Mouse (Mus musculus) left cerebral cortex, postnatal 14 days (tissue): ENCODE measurements around the gene Arrdc2. TPM values are rescaled to one million over a fixed set of nuclear protein-coding genes. Genes with fewer than 3 reads are reported as not detected.

Source experiments
- DNase-seq, 2 experiments: peaks; one replicate each; pipeline ENCODE4 v3.0.0; 2021 to 2022; ENCODE audit warnings: low spot score in 2 of 2, mixed read lengths in 1 of 2
- intact Hi-C: fragments of 180-260 bp; cut with DNase I; formaldehyde crosslinking; loops from one replicate; pipeline ENCODE4 v1.15.1; 2025
- microRNA-seq, 2 experiments: library from miRNA; unstranded; fragments of <30 nt; microRNA quantifications; one replicate each; pipeline ENCODE4 v1.2.0; 2022
- total RNA-seq, 2 experiments: library from RNA; stranded (reverse); gene quantifications; 2 replicates each; pipeline ENCODE4 v1.2.3; 2021

The Arrdc2 gene
- total RNA-seq, 2 experiments from 2014 or later: 10.2 to 17.2 TPM

DNA sequence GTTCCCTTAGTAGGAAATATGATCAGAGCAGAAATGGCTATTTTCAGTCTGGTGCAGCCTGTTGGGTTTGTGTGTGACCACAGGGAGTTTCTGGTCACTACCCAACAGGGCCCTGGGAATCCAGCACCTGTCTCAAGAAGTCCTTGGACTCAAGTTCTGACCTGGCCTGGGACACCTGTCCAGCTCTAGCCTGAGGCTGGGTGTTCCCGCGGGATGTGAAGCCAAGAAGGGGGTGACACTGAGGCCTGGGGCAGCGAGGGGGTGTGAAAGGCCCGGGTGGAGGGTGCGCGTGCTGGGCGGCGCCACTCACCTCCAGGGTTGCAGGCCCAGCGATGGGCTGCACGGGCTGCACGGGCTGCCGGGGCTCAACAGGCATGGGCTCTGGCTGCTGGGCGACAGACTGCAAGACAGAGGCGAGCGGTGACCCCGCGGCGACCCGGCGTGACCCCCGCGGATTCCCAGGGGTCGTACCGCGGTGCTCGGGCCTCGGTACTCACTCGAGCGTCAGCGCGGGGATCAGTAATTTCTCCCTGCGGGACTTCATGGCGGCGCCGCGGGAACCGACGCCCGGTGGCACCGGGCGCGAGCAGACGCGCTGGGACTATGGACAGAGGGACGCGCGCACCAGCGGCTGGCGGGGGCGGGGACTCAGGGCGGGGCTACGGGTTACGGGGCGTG lies 43.0 kb downstream of the Arrdc2 start:
- intact Hi-C loops: no loop called here
- DNase-seq: no peak

- no peak for DNase-seq
- intact Hi-C loops: no loop called here
Measured at GRCm38 (mm10) chr8:70795370-70795769, 44.1 kb downstream of the Arrdc2 start.

- DNase-seq: no peak
- intact Hi-C loops: no loop called here
Measured at GRCm38 (mm10) chr8:70794215-70794614, 45.3 kb downstream of the Arrdc2 start.

- intact Hi-C loops: no loop called here
- peak in 1 of 2 experiments; percentile 88 for DNase-seq
Measured at GRCm38 (mm10) chr8:70792700-70793099, 46.8 kb downstream of the Arrdc2 start.

DNA sequence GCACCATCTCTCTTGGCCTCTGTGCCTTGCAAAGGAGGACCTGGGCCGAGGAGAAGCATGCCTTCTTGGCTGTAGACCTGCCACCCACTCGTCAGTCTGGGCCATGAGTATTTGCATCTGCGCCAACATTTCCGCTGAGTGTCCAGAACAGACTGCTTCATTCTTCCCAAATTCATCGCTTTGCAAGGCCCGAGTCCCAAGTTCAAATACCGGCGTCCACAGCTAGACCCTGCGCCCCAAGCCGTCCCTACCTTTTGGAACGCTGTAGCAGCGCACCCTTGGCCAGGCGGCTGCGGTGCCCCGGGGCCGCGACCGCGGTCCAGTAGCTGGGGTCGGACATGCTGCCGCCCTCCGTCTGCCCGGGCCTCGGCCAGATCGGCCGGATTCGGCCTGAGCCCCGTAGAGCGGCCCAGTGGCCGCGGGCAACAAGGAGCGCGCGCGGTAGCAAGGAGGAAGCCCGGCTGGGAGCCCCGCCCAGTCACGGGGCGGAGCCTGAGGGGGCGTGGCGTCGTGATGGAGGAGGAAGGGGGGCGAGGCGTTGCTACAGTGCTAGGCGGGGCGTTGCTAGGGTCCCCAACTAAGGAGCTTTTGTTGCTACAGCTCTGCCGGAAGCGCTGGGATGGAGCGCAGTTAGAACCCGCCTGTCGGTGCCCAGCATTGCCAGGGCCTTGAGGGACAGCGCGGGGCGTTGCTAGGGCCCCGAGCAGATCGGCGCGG lies 47.4 kb downstream of the Arrdc2 start:
- intact Hi-C loops: no loop called here
- peak; percentile 97 to 98 for DNase-seq

DNA sequence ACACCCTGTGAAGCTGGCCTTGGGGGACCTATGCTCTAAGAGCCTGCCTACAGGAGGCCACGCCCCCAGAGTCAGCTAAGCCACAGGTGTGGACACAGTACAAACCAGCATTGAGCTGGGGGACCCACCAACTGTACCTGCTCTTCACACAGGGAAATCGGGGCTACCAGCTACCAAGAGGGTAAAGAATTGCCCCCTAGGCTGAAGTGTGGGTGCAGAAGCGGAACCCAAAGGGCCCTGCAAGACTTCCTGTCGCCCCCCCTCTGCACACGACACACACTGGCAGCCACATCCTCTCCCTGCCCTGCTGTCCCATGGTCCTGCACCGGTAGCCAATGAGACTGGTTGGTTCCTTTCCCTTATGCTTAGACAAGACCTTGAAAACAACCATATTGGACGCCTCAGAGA lies 48.2 kb downstream of the Arrdc2 start:
- intact Hi-C loops: no loop called here
- peak in 1 of 2 experiments; percentile 81 for DNase-seq

- peak in 1 of 2 experiments; percentile 61 for DNase-seq
- intact Hi-C loops: no loop called here
Measured at GRCm38 (mm10) chr8:70790846-70791245, 48.7 kb downstream of the Arrdc2 start.

- no peak for DNase-seq
- intact Hi-C loops: no loop called here
Measured at GRCm38 (mm10) chr8:70789046-70789445, 50.5 kb downstream of the Arrdc2 start.

GRCm38 (mm10) chr8:70787941-70788667 lies 51.4 kb downstream of the Arrdc2 start:
- intact Hi-C loops: no loop called here
- DNase-seq: no peak

- intact Hi-C loops: no loop called here
- DNase-seq: no peak
Measured at GRCm38 (mm10) chr8:70787051-70787445, 52.5 kb downstream of the Arrdc2 start.

DNA sequence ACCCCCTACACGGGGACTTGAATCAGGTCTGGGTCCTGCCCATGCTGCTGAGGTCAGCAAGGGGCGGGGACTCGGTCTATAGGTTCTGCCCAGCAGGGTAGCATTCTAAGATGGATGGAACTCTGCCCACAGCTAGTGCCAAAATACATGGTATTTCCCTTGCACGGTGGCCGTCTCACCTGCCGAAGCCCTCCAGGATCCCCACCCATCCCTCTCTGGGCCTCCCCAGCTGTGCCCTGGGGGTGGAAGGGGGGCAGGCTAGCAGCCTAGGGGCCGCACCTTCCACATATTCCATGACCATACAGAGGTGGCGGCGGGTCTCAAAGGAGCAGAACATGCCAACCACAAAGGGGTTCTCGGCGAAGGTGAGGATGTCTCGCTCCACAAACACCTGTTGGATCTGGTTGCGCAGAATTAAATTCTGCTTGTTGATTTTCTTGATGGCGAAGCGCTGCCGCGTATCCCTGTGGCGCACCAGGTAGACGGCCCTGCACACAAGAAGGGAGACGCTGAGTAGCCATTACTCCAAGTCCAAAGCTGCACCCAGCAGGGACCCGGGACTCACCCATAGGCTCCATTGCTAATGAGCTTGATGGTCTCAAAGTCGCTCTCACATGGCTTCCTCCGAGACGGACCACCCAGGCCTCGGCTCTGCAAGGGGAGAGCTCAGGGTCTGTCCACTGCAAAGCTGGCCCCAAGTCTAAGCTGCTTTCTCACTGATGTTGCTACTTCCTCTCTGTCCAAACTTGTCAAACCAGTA lies 53.0 kb downstream of the Arrdc2 start:
- DNase-seq: no peak
- intact Hi-C loops: no loop called here

Small RNA genes lying within 50 kb of the gene (microRNA-seq; reads per million reads assigned to microRNA genes)
- 5.7 to 6.3 reads per million in 2 experiments for gene Mir7240

Other genes with a start within 250 kb of the Arrdc2 start
- 10 to 100 TPM; 47.5 to 51.0 TPM for gene Isyna1, start 245.3 kb downstream of the Arrdc2 start, total RNA-seq
- 100 to 1,000 TPM; 270 to 302 TPM for gene Ssbp4, start 230.8 kb downstream of the Arrdc2 start, total RNA-seq
- gene Lrrc25, start 223.6 kb downstream of the Arrdc2 start, total RNA-seq: under 1 TPM; 0.90 to 0.97 TPM
- gene Gdf15, start 207.3 kb downstream of the Arrdc2 start, total RNA-seq: not detected
- gene Pgpep1, start 179.3 kb downstream of the Arrdc2 start, total RNA-seq: 10 to 100 TPM; 14.8 to 19.0 TPM
- 10 to 100 TPM; 64.3 to 69.7 TPM for gene Lsm4, start 166.5 kb downstream of the Arrdc2 start, total RNA-seq
- gene Jund, start 140.8 kb downstream of the Arrdc2 start, total RNA-seq: 100 to 1,000 TPM; 165 to 193 TPM
- gene Iqcn, start 136.3 kb downstream of the Arrdc2 start, total RNA-seq: under 1 TPM in 1 of 2 experiments, not detected in 1; 0.08 TPM
- not detected for gene Gm3336, start 121.2 kb downstream of the Arrdc2 start, total RNA-seq
- gene Pde4c, start 116.0 kb downstream of the Arrdc2 start, total RNA-seq: 1 to 10 TPM; 1.0 to 1.7 TPM
- gene Rab3a, start 85.0 kb downstream of the Arrdc2 start, total RNA-seq: 100 to 1,000 TPM; 926 to 947 TPM
- gene Mpv17l2, start 78.8 kb downstream of the Arrdc2 start, total RNA-seq: 10 to 100 TPM; 36.3 to 36.5 TPM
- 100 to 1,000 TPM; 162 to 174 TPM for gene Pik3r2, start 63.0 kb downstream of the Arrdc2 start, total RNA-seq
- gene Mast3, start 34.7 kb downstream of the Arrdc2 start, total RNA-seq: 100 to 1,000 TPM; 176 to 185 TPM
- 1 to 10 TPM; 1.2 TPM for gene Il12rb1, start 31.3 kb downstream of the Arrdc2 start, total RNA-seq
- 10 to 100 TPM; 17.2 to 19.2 TPM for gene Kcnn1, start 23.5 kb upstream of the Arrdc2 start, total RNA-seq
- gene Ccdc124, start 34.2 kb upstream of the Arrdc2 start, total RNA-seq: 10 to 100 TPM; 85.4 to 87.5 TPM
- 10 to 100 TPM in 1 of 2 experiments, 1 to 10 TPM in 1; 8.4 to 10.3 TPM for gene Slc5a5, start 53.0 kb upstream of the Arrdc2 start, total RNA-seq
- 100 to 1,000 TPM; 581 to 588 TPM for gene Rpl18a, start 57.7 kb upstream of the Arrdc2 start, total RNA-seq
- 10 to 100 TPM; 70.4 to 84.5 TPM for gene Map1s, start 66.2 kb upstream of the Arrdc2 start, total RNA-seq